Mouse (Mus musculus) heart, postnatal 0 days (tissue): ENCODE measurements at regions not wholly inside any gene's neighbourhood (a gene's known extent, or its start where the extent isn't known, plus 50 kb on each side); places are given as distances from the start of the nearest gene placed in this dataset.

ENCODE experiments used
- CTCF ChIP-seq: IDR thresholded peaks from 2 replicates; pipeline ENCODE4 v1.5.1; 2016; ENCODE audit warnings: antibody characterized with exemption, control low read depth, low read depth
- EP300 ChIP-seq: IDR thresholded peaks from 2 replicates; pipeline ENCODE4 v1.6.1; 2016; ENCODE audit warnings: antibody characterized with exemption, low read depth

GRCm38 (mm10) chr5:18434245-18434644 lies 74.1 kb upstream of the Gnai1 start:
- TF ChIP-seq CTCF (no peak), EP300 (no peak)
